Mouse (Mus musculus) CH12F3 (cell line): ENCODE data around the gene Dio3.

Source experiments
- in situ Hi-C: fragments of 300-500 bp; cut with MboI; formaldehyde crosslinking; loops from 2 replicates; pipeline ENCODE4 v1.14.3; 2020; ENCODE audit warnings: low sequenced_read_pairs

Gene Dio3

GRCm38 (mm10) chr12:110278853-110279252 lies at the start of gene Dio3:
Gene Dio3, plus strand, starts transcription at chr12:110279068.
- in situ Hi-C loops = no loop called here

GRCm38 (mm10) chr12:110230296-110230695 lies 48.6 kb upstream of the Dio3 start:
- in situ Hi-C loops = no loop called here

GRCm38 (mm10) chr12:110230767-110231166 lies 48.1 kb upstream of the Dio3 start:
- in situ Hi-C loops = no loop called here

GRCm38 (mm10) chr12:110231709-110232600 lies 46.9 kb upstream of the Dio3 start:
- in situ Hi-C loops = no loop called here

GRCm38 (mm10) chr12:110235908-110236307 lies 43.0 kb upstream of the Dio3 start:
- in situ Hi-C loops = no loop called here

- in situ Hi-C loops = no loop called here
These were observed 41.8 kb upstream of the Dio3 start for GRCm38 (mm10) chr12:110237046-110237445.

GRCm38 (mm10) chr12:110239358-110239757 lies 39.5 kb upstream of the Dio3 start:
- in situ Hi-C loops = no loop called here

- in situ Hi-C loops = no loop called here
These were observed 34.3 kb upstream of the Dio3 start for GRCm38 (mm10) chr12:110244581-110244980.

- in situ Hi-C loops = no loop called here
These were observed 33.4 kb upstream of the Dio3 start for GRCm38 (mm10) chr12:110245461-110245860.

GRCm38 (mm10) chr12:110252163-110252575 lies 26.7 kb upstream of the Dio3 start:
- in situ Hi-C loops = no loop called here

- in situ Hi-C loops = no loop called here
These were observed 23.1 kb upstream of the Dio3 start for GRCm38 (mm10) chr12:110255731-110256130.

GRCm38 (mm10) chr12:110256478-110257220 lies 22.2 kb upstream of the Dio3 start:
- in situ Hi-C loops = no loop called here

GRCm38 (mm10) chr12:110268226-110268625 lies 10.6 kb upstream of the Dio3 start:
- in situ Hi-C loops = no loop called here

GRCm38 (mm10) chr12:110269686-110270085 lies 9.2 kb upstream of the Dio3 start:
- in situ Hi-C loops = no loop called here

- in situ Hi-C loops = no loop called here
These were observed 2.8 kb upstream of the Dio3 start for GRCm38 (mm10) chr12:110276034-110276433.

- in situ Hi-C loops = no loop called here
These were observed 1.5 kb upstream of the Dio3 start for GRCm38 (mm10) chr12:110277259-110277964.

GRCm38 (mm10) chr12:110277965-110278307 lies 932 bp upstream of the Dio3 start:
- in situ Hi-C loops = no loop called here

GRCm38 (mm10) chr12:110280373-110280772 lies 1.5 kb downstream of the Dio3 start:
- in situ Hi-C loops = no loop called here

GRCm38 (mm10) chr12:110283792-110284191 lies 4.9 kb downstream of the Dio3 start:
- in situ Hi-C loops = no loop called here

GRCm38 (mm10) chr12:110292816-110293215 lies 13.9 kb downstream of the Dio3 start:
- in situ Hi-C loops = no loop called here

GRCm38 (mm10) chr12:110294891-110295290 lies 16.0 kb downstream of the Dio3 start:
- in situ Hi-C loops = no loop called here
